Mouse (Mus musculus) brain, embryonic 14.5 days (tissue): Measurements from ENCODE around the gene Fam189a1.

ENCODE experiments used
- CTCF ChIP-seq: fragments of 200-500 bp; IDR thresholded peaks from 2 replicates; pipeline ENCODE4 v1.5.1; 2012; ENCODE audit warnings: inconsistent platforms, mild to moderate bottlenecking, moderate library complexity, borderline replicate concordance; ENCODE audit not compliant: insufficient read depth, insufficient read length; ENCODE audit errors: extremely low read depth
- POLR2A ChIP-seq: fragments of 200-500 bp; IDR thresholded peaks from 2 replicates; pipeline ENCODE4 v1.6.1; 2012; ENCODE audit warnings: mild to moderate bottlenecking, inconsistent platforms, borderline replicate concordance; ENCODE audit not compliant: poor library complexity, insufficient read depth, insufficient read length, severe bottlenecking; ENCODE audit errors: extremely low read depth

- TF ChIP-seq CTCF: peak; percentile 76
- TF ChIP-seq POLR2A: no peak
Observed at GRCm38 (mm10) chr7:64949910-64950770, 206.2 kb downstream of the Fam189a1 start.
